ENCODE assay signal across 31 mouse cellular contexts in genomic region chr2:36259382-36259781, GRCm38 (mm10). TPM values are rescaled to one million over a fixed set of nuclear protein-coding genes. Genes with fewer than 3 reads are reported as not detected.
DNase-seq lines count a peak whose midpoint lies in the region; ATAC-seq and TF ChIP-seq lines count a peak whose summit lies in the region.
"Had no signal": no experiment of that assay in that cellular context is flagged by ENCODE, and none has a peak within 500 bp of the region (broad histone marks: within the 10 kb centered on the region; RNA-seq: fewer than 3 reads in every experiment).

No protein-coding gene starts in this region.

- no peak overlapping the region for H3K27ac ChIP-seq in kidney, adult 2 months (ENCODE audit: insufficient read depth, low read depth, low read length)
- no peak overlapping the region for H3K27ac ChIP-seq in limb, embryonic 10.5 days
- H3K27ac ChIP-seq: embryonic facial prominence, embryonic 10.5 days; embryonic facial prominence, embryonic 15.5 days; forebrain, embryonic 13.5 days; hindbrain, embryonic 12.5 days; hindbrain, postnatal 0 days; intestine, embryonic 15.5 days; limb, embryonic 15.5 days; liver, embryonic 13.5 days; neural tube, embryonic 12.5 days had no signal

- no peak for TF ChIP-seq CTCF in kidney, adult 2 months (conservative IDR thresholded peaks at IDR 0.05; ENCODE audit: insufficient read depth, insufficient read length, low read depth, low read length)
- no peak for TF ChIP-seq CTCF in Patski (IDR thresholded peaks at IDR 0.05)

- H3K9me3 ChIP-seq in limb, embryonic 10.5 days (replicated peaks) = no peaks in the 10 kb centered on the region
- H3K9me3 ChIP-seq: embryonic facial prominence, embryonic 10.5 days; embryonic facial prominence, embryonic 15.5 days; forebrain, embryonic 13.5 days; hindbrain, embryonic 12.5 days; intestine, embryonic 15.5 days; limb, embryonic 15.5 days; liver, embryonic 13.5 days; neural tube, embryonic 12.5 days had no signal

- POLR2A ChIA-PET in Patski (lab: Charles Lee) = interaction anchor here (0.7 kb wide), 1 partner anchor 13 kb away, joined by 3 read pairs; no protein-coding TSS in a partner anchor

- TF ChIP-seq POLR2A in kidney, adult 2 months (IDR thresholded peaks at IDR 0.05; ENCODE audit: low read depth, low read length) = no peak

- ATAC-seq in Patski = peak; percentile 94
- ATAC-seq: forebrain, embryonic 13.5 days; hindbrain, postnatal 0 days; intestine, embryonic 15.5 days; midbrain, embryonic 16.5 days had no signal

- no peaks in the 10 kb centered on the region for H3K36me3 ChIP-seq in kidney, adult 2 months (ENCODE audit: control insufficient read depth, insufficient read depth, low read length)
- no peaks in the 10 kb centered on the region for H3K36me3 ChIP-seq in limb, embryonic 10.5 days
- H3K36me3 ChIP-seq: embryonic facial prominence, embryonic 10.5 days; embryonic facial prominence, embryonic 15.5 days; hindbrain, embryonic 12.5 days; intestine, embryonic 15.5 days; limb, embryonic 15.5 days; liver, embryonic 13.5 days; neural tube, embryonic 12.5 days had no signal

- CTCF ChIA-PET in Patski (lab: Charles Lee) = interaction anchor here (1.0 to 1.4 kb wide), 2 partner anchors 21 to 42 kb away, joined by 3 to 4 read pairs; no protein-coding TSS in a partner anchor

- WGBS in kidney, adult 2 months = 35% methylated on average over 4 of the region's 4 CpGs
- WGBS in limb, embryonic 10.5 days = 76% methylated on average over 4 of the region's 4 CpGs

- DNase-seq in kidney, adult 2 months = peak; percentile 20
- DNase-seq in kidney, adult 8-10 months = no peak
- peak; percentile 41 for DNase-seq in urinary bladder, postnatal 14 days (ENCODE audit: low spot score)
- no peak for DNase-seq in urinary bladder, postnatal 4 days (ENCODE audit: low spot score in 2 of 2)
- DNase-seq in Patski (ENCODE audit: low read depth, low spot score) = peak; percentile 91
- no peak for DNase-seq in right cerebral cortex, adult 18-20 months
- no peak for DNase-seq in limb, embryonic 10.5 days (ENCODE audit: low spot score)
- DNase-seq in ovary, postnatal 14 days (ENCODE audit: low spot score) = no peak
- DNase-seq: adrenal gland, adult 2 months; adrenal gland, postnatal 36 days; cerebellum, adult 18-20 months; cerebellum, postnatal 14 days; gastrocnemius, postnatal 10 days; heart, adult 11 months; heart, postnatal 36 days; kidney, postnatal 4 days; layer of hippocampus, postnatal 36 days; left cerebral cortex, postnatal 4 days; liver, embryonic 13.5 days; lung, postnatal 14 days; right cerebral cortex, postnatal 14 days; thymus, postnatal 14 days had no signal

- no peak overlapping the region for H3K4me3 ChIP-seq in kidney, adult 2 months (ENCODE audit: insufficient read depth, low read depth, low read length)
- H3K4me3 ChIP-seq in limb, embryonic 10.5 days = no peak overlapping the region
- H3K4me3 ChIP-seq: embryonic facial prominence, embryonic 10.5 days; embryonic facial prominence, embryonic 15.5 days; forebrain, embryonic 13.5 days; hindbrain, embryonic 12.5 days; intestine, embryonic 15.5 days; limb, embryonic 15.5 days; liver, embryonic 13.5 days; neural tube, embryonic 12.5 days had no signal

- peaks cover 5% of the 10 kb centered on the region; the same call in 1 of the 2 replicates for H3K4me1 ChIP-seq in kidney, adult 2 months (ENCODE audit: control insufficient read depth, insufficient read depth, low read length)
- H3K4me1 ChIP-seq in limb, embryonic 10.5 days = no peaks in the 10 kb centered on the region
- H3K4me1 ChIP-seq: embryonic facial prominence, embryonic 10.5 days; embryonic facial prominence, embryonic 15.5 days; forebrain, embryonic 13.5 days; hindbrain, embryonic 12.5 days; intestine, embryonic 15.5 days; limb, embryonic 15.5 days; liver, embryonic 13.5 days; neural tube, embryonic 12.5 days had no signal

- in situ Hi-C loops in Patski (cut with MboI; ENCODE audit: low pct_unique_long_range_greater_than_20kb) = no loop called here

- no peaks in the 10 kb centered on the region for H3K27me3 ChIP-seq in kidney, adult 2 months (replicated peaks; ENCODE audit: control insufficient read depth, insufficient read depth, low read length)
- H3K27me3 ChIP-seq in Patski = no peaks in the 10 kb centered on the region
- H3K27me3 ChIP-seq in limb, embryonic 10.5 days (ENCODE audit: low read depth, poor library complexity, severe bottlenecking) = no peaks in the 10 kb centered on the region
- H3K27me3 ChIP-seq: embryonic facial prominence, embryonic 15.5 days; forebrain, embryonic 13.5 days; hindbrain, embryonic 12.5 days; intestine, embryonic 15.5 days; limb, embryonic 15.5 days; liver, embryonic 13.5 days; neural tube, embryonic 12.5 days had no signal

RNA-seq across cellular contexts. Expression of gene Ptgs1, which starts 29.2 kb away (rescaled TPM):
- 25.6 and 28.2 TPM in 2 replicates for polyA plus RNA-seq in kidney, adult 2 months (2012; rRNA removed)
- polyA plus RNA-seq in Patski (2021) = 40.4 TPM
- polyA plus RNA-seq in limb, embryonic 10.5 days (2016; fragmentation: Nextera tagmentation; extraction: Ambion mirVana) = 2.9 and 3.3 TPM in 2 replicates

Comparison
In these comparisons a context has a peak if more than half of its experiments do, and no peak if none do; other contexts are left out.
1. DNase-seq: peak in kidney, adult 2 months (single experiment), urinary bladder, postnatal 14 days (single experiment) and Patski (single experiment); none in kidney, adult 8-10 months (0 of 2), urinary bladder, postnatal 4 days (0 of 2), right cerebral cortex, adult 18-20 months (single experiment), limb, embryonic 10.5 days (single experiment) and ovary, postnatal 14 days (single experiment).